Mouse (Mus musculus) liver, postnatal 0 days (tissue): ENCODE measurements around the gene Cdc42ep3.

ENCODE experiments used
- CTCF ChIP-seq: sonication (generic); IDR thresholded peaks from 2 replicates; pipeline ENCODE4 v1.5.1; 2016; ENCODE audit warnings: antibody characterized with exemption, low read depth
- EP300 ChIP-seq: IDR thresholded peaks from 2 replicates; pipeline ENCODE4 v1.6.1; 2016; ENCODE audit warnings: antibody characterized with exemption, low read depth, mild to moderate bottlenecking

- no peak for TF ChIP-seq CTCF
- TF ChIP-seq EP300: no peak
Measured at GRCm38 (mm10) chr17:79349371-79349770, 5.5 kb downstream of the Cdc42ep3 start.
